Mouse (Mus musculus) naive thymus-derived CD4-positive, alpha-beta T cell, adult 2 months (primary cell): ENCODE measurements around the gene Fam172a.

Source experiments
- DNase-seq: peaks from one replicate; pipeline ENCODE4 v3.0.0-alpha.2; 2011; ENCODE audit warnings: low read depth

Gene Fam172a

GRCm38 (mm10) chr13:77959493-77960272, 257.9 kb downstream of the Fam172a start:
- DNase-seq, result no peak

GRCm38 (mm10) chr13:77976248-77976647, 274.4 kb downstream of the Fam172a start:
- DNase-seq, result no peak

- no peak for DNase-seq
These were observed 275.3 kb downstream of the Fam172a start for GRCm38 (mm10) chr13:77977121-77977520.

GRCm38 (mm10) chr13:77982105-77982851, 280.4 kb downstream of the Fam172a start:
- peak; percentile 16 for DNase-seq

GRCm38 (mm10) chr13:77982852-77983202, 281.0 kb downstream of the Fam172a start:
- DNase-seq, result no peak

GRCm38 (mm10) chr13:77991189-77991886, 289.5 kb downstream of the Fam172a start:
- DNase-seq, result no peak

GRCm38 (mm10) chr13:78004649-78005048, 302.8 kb downstream of the Fam172a start:
- DNase-seq, result no peak

- DNase-seq, result no peak
These were observed 303.5 kb downstream of the Fam172a start for GRCm38 (mm10) chr13:78005344-78005743.

GRCm38 (mm10) chr13:78010176-78010575, 308.3 kb downstream of the Fam172a start:
- DNase-seq, result no peak

GRCm38 (mm10) chr13:78024683-78025294, 323.0 kb downstream of the Fam172a start, which contains the start of gene Pou5f2:
Gene Pou5f2, plus strand, starts transcription at chr13:78024902.
- DNase-seq, result peak; percentile 4

- DNase-seq, result no peak
These were observed 331.0 kb downstream of the Fam172a start for GRCm38 (mm10) chr13:78032821-78033220.

GRCm38 (mm10) chr13:78037203-78037602, 335.4 kb downstream of the Fam172a start:
- DNase-seq, result no peak

- DNase-seq, result no peak
These were observed 341.4 kb downstream of the Fam172a start for GRCm38 (mm10) chr13:78043203-78043602.

GRCm38 (mm10) chr13:78045116-78045515, 343.3 kb downstream of the Fam172a start:
- no peak for DNase-seq

- DNase-seq, result no peak
These were observed 385.9 kb downstream of the Fam172a start for GRCm38 (mm10) chr13:78087751-78088150.

- DNase-seq, result no peak
These were observed 388.9 kb downstream of the Fam172a start for GRCm38 (mm10) chr13:78090701-78091100.

GRCm38 (mm10) chr13:78091949-78092348, 390.1 kb downstream of the Fam172a start:
- no peak for DNase-seq

GRCm38 (mm10) chr13:78094352-78094751, 392.5 kb downstream of the Fam172a start:
- DNase-seq, result no peak

GRCm38 (mm10) chr13:78095071-78095973, 393.5 kb downstream of the Fam172a start:
- no peak for DNase-seq

- DNase-seq, result no peak
These were observed 397.1 kb downstream of the Fam172a start for GRCm38 (mm10) chr13:78098858-78099445.
